ENCODE assay signal across 12 mouse cellular contexts in the genomic region with DNA sequence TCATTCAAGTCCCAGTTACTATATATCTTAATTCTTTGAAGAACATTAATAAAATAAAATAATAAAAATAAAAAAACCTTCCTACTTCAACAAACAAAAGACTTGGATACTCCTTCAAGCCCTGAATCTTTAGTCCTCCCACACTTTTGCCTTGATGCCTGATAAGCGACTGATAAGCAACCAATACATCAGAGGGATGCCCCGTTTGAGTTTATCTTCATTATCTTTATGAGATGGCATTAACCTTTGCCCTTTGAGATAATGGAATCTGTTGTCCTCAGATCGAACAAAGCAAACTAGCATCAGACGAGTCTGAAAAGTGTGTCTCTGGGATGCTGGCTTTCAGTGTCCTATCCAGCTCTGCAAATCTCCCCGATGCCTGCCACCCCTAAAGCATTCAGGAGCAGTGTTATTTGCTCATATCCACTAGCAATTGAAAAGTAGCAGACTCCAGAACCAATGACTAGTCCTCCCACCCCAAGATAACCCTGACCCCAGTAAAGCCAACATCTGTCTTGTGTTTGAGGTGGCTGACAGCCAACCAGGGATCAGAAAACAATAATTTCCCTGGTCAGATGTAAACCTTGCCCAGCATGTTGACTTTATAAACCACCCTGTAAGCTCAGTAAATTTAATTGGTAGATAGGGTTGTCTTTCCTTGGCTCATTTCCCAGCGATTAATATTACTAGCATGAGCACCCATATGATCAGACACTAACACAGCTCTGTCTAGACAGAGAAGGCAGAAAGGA.
DNase-seq lines count a peak whose midpoint lies in the region; ATAC-seq and TF ChIP-seq lines count a peak whose summit lies in the region.
"Had no signal": no experiment of that assay in that cellular context is flagged by ENCODE, and none has a peak within 500 bp of the region (broad histone marks: within the 10 kb centered on the region; RNA-seq: fewer than 3 reads in every experiment).

No protein-coding gene starts in this region.

- peak; percentile 45; the same call in 1 of the 2 replicates for ATAC-seq in heart, embryonic 12.5 days (ENCODE audit: insufficient number of reproducible peaks, low FRiP score)
- 0 out of 2 replicates have a peak, but pooled peaks have one; percentile 10 for ATAC-seq in intestine, postnatal 0 days
- no peak for ATAC-seq in forebrain, embryonic 14.5 days

- no peak overlapping the region for H3K27ac ChIP-seq in heart, embryonic 12.5 days (ENCODE audit: poor library complexity, severe bottlenecking)
- H3K27ac ChIP-seq in intestine, postnatal 0 days (ENCODE audit: low read depth, low read length): no peak overlapping the region
- no peak overlapping the region for H3K27ac ChIP-seq in forebrain, embryonic 14.5 days (ENCODE audit: low read depth, low read length)
- H3K27ac ChIP-seq: embryonic facial prominence, embryonic 15.5 days; heart, embryonic 10.5 days had no signal

- no peak overlapping the region for H3K4me2 ChIP-seq in heart, embryonic 12.5 days
- no peak overlapping the region for H3K4me2 ChIP-seq in intestine, postnatal 0 days (replicated peaks; ENCODE audit: low read depth)
- H3K4me2 ChIP-seq in forebrain, embryonic 14.5 days (ENCODE audit: low read length): no peak overlapping the region
- H3K4me2 ChIP-seq: embryonic facial prominence, embryonic 15.5 days had no signal

- no peak for DNase-seq in heart, postnatal 4 days
- peak; percentile 35 for DNase-seq in ovary, adult 18-20 months (ENCODE audit: low spot score)
- no peak for DNase-seq in ovary, postnatal 10 days (ENCODE audit: low spot score)
- DNase-seq in B cell, adult 2 months: no peak
- DNase-seq in forebrain, embryonic 14.5 days (ENCODE audit: low spot score): no peak
- DNase-seq in heart, postnatal 10 days: no peak
- DNase-seq: lung, postnatal 36 days; thymus, postnatal 4 days had no signal

- H3K9me3 ChIP-seq in heart, embryonic 12.5 days (replicated peaks): no peaks in the 10 kb centered on the region
- H3K9me3 ChIP-seq in intestine, postnatal 0 days (ENCODE audit: control insufficient read depth): no peaks in the 10 kb centered on the region
- no peaks in the 10 kb centered on the region for H3K9me3 ChIP-seq in forebrain, embryonic 14.5 days (replicated peaks; ENCODE audit: control insufficient read depth, low read length)
- H3K9me3 ChIP-seq: embryonic facial prominence, embryonic 15.5 days; heart, embryonic 10.5 days had no signal

- no peak for TF ChIP-seq CTCF in intestine, postnatal 0 days (IDR thresholded peaks at IDR 0.05; ENCODE audit: low read depth)

- no peaks in the 10 kb centered on the region for H3K27me3 ChIP-seq in heart, embryonic 12.5 days (replicated peaks)
- no peaks in the 10 kb centered on the region for H3K27me3 ChIP-seq in intestine, postnatal 0 days (replicated peaks; ENCODE audit: control insufficient read depth, insufficient read depth, low read length)
- H3K27me3 ChIP-seq in forebrain, embryonic 14.5 days (replicated peaks; ENCODE audit: control insufficient read depth, insufficient read depth, low read length): no peaks in the 10 kb centered on the region
- H3K27me3 ChIP-seq: embryonic facial prominence, embryonic 15.5 days had no signal

- no peaks in the 10 kb centered on the region for H3K36me3 ChIP-seq in heart, embryonic 12.5 days
- no peaks in the 10 kb centered on the region for H3K36me3 ChIP-seq in intestine, postnatal 0 days (ENCODE audit: control insufficient read depth, insufficient read depth)
- no peaks in the 10 kb centered on the region for H3K36me3 ChIP-seq in forebrain, embryonic 14.5 days (ENCODE audit: control insufficient read depth, insufficient read depth, low read length)
- H3K36me3 ChIP-seq: embryonic facial prominence, embryonic 15.5 days; heart, embryonic 10.5 days had no signal

- peaks cover 13% of the 10 kb centered on the region; the same call in 1 of the 2 replicates for H3K4me1 ChIP-seq in heart, embryonic 12.5 days (replicated peaks)
- 0 out of 2 replicates have a peak, but pooled peaks cover 6% of the 10 kb centered on the region for H3K4me1 ChIP-seq in intestine, postnatal 0 days (replicated peaks; ENCODE audit: control insufficient read depth, insufficient read depth, low read length)
- no peaks in the 10 kb centered on the region for H3K4me1 ChIP-seq in forebrain, embryonic 14.5 days (ENCODE audit: control insufficient read depth, insufficient read depth, low read length)
- H3K4me1 ChIP-seq: embryonic facial prominence, embryonic 15.5 days had no signal

- no peak overlapping the region for H3K4me3 ChIP-seq in heart, embryonic 12.5 days
- H3K4me3 ChIP-seq in intestine, postnatal 0 days (ENCODE audit: low read depth, low read length): no peak overlapping the region
- no peak overlapping the region for H3K4me3 ChIP-seq in forebrain, embryonic 14.5 days (ENCODE audit: low read depth, low read length)
- H3K4me3 ChIP-seq: embryonic facial prominence, embryonic 15.5 days; heart, embryonic 10.5 days had no signal

- H3K9ac ChIP-seq in heart, embryonic 12.5 days: no peak overlapping the region
- H3K9ac ChIP-seq in intestine, postnatal 0 days (ENCODE audit: low read depth, low read length): no peak overlapping the region
- no peak overlapping the region for H3K9ac ChIP-seq in forebrain, embryonic 14.5 days (ENCODE audit: low read length)
- H3K9ac ChIP-seq: embryonic facial prominence, embryonic 15.5 days had no signal

- intact Hi-C loops in heart, postnatal 10 days (cut with DNase I): no loop called here

- WGBS in heart, embryonic 12.5 days: 21% methylated on average over 6 of the region's 6 CpGs
- 8% methylated on average over 6 of the region's 6 CpGs for WGBS in intestine, postnatal 0 days
- WGBS in forebrain, embryonic 14.5 days: 51% methylated on average over 6 of the region's 6 CpGs
